Mouse (Mus musculus): ENCODE data around the gene Efs. TPM values are rescaled to one million over a fixed set of nuclear protein-coding genes. Genes with fewer than 3 reads are reported as not detected.
"Not testable (repeated sequence)": the region's sequence is repeated elsewhere in the genome, so short reads cannot be mapped to it uniquely, and the experiment has no call there.

Efs gene
- total RNA-seq (2022), result 10 to 100 TPM in 1 of 4 experiments, 1 to 10 TPM in 3; 8.9 to 10.3 (median 9.1) TPM

- no peak for DNase-seq (ENCODE audit: low spot score in 2 of 2)
Observed at GRCm38 (mm10) chr14:54925349-54926342, at the start of gene Efs. Efs (minus strand) TSS chr14:54926126.

DNA sequence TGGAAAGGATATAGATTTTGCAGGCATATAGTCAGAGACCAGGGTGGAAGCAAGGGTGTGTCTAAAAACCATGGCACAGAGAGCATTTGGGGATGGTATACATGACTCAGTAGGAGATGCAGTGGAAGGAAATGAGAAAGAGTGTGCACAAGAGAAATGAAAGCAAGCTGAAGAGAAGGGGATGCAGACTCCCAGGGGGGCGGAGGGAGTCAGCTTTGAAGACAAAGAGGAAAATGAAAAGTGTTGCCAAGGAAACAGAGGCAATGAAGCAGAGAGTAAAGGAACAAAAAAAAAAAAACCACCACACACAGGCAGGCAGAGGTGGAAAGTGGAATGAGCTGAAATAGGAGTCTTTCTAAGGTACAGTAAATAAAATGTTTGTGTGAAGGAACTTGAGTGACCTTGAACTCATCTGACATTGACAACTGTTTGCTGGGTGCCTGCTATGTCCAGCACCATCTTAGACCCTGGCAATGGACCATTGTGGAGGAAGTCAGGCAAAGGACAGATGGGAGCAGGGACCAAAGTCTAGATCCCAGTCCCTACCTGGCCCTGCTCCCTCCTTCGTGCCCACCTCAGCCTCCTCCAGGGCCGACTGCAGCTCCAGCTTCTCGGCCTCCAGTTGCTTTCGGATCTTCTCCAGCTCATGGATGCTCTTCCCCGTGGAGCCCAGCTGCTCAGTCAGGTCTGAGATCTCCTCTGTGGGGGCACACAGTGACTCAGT is 48.3 kb upstream of the Efs start:
- peak in 1 of 2 experiments; percentile 40 for DNase-seq (ENCODE audit: low spot score in 2 of 2)

DNA sequence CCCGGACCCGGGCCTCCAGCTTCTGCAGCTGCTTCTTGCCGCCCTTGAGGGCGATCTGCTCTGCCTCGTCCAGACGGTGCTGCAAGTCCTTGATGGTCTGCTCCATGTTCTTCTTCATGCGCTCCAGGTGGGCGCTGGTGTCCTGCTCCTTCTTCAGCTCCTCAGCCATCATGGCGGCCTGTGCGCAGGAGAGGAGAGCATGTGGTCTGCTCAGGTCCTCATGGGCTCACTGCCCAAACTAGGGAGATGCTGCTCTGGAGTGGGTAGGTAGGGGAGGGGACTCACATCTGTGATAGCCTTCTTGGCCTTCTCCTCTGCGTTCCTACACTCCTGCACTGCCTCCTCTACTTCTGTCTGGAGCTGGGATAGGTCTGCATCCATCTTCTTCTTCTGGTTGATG is 46.9 kb upstream of the Efs start:
- not testable (repeated sequence) for DNase-seq (ENCODE audit: low spot score in 2 of 2)

- DNase-seq (ENCODE audit: low spot score in 2 of 2), result no peak
Observed at GRCm38 (mm10) chr14:54968344-54968743, 42.4 kb upstream of the Efs start.

DNA sequence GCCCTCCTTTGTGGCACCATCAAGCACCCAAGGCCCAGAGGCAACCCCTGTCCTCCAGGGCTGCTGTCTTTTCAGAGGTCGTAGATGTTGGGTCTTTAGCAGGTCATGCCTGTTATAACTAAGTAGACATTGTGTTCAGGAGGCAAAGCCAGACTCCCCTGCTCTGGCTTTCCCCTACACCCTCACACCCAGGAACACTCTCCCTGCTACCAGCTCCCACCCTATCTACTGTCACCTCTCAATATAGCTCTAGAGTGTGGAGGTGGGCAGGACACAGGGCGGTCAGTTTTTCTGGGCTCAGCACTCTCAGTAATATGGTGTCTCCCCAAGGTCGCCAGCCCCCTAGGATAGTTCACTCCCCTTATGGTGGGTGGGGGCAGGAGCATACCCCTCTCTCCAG is 41.9 kb upstream of the Efs start:
- no peak for DNase-seq (ENCODE audit: low spot score in 2 of 2)

DNA sequence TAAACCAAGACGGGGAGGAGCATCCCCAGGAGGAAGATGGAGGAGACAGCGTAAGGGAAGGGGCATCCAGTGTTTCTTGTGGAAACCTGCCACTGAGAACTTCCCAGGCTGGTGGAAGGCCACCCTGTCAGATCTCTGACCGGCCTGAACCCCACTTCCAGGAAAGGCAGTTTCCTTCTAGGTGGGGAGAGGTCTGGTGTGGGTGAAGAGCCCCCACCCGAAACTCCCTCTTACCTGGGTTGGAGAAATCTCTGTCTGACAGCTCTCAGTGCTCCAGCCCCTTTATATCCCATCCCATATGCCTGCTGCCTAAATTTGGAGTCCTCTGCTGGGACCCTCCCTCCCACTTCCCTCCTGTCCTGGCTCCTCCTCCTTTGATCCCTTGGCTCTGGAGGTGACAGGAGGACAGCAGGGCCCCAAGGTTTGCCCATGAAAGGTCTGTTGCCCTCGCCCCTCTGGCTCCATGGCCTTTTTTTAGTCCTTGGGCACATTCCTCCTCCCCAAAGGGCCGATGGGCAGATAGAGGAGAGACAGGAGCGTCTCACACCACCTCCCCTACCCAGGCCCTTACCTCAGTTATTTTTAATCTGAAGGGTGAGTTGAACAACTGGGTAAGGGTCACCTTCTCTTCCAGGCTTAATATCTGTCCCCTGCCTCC is 40.5 kb upstream of the Efs start, which contains the start of gene Myh6:
Gene Myh6 (minus strand): TSS at position 608 of the 658 bp plus-strand sequence.
- no peak for DNase-seq (ENCODE audit: low spot score in 2 of 2)

DNA sequence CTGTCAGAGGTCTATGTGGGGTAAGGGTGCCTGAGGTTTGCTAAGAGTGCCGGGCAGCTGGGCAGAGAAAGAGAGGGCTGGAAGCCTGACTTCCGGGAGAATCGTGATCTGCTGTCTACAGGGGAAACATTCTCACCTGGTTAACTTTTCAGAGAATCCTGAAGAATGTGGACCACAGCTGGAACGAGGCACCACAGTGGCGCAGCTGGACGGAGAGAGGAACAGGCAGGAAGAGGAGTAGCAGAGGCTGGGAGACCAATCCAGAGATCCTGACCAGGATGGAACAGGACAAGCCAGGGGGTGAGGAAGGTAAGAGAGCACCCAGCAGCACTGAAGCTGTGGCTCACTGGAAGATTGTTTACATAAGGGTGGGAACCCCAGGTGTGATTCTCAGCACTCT is 39.7 kb upstream of the Efs start:
- no peak for DNase-seq (ENCODE audit: low spot score in 2 of 2)

- DNase-seq (ENCODE audit: low spot score in 2 of 2), result no peak
Observed at GRCm38 (mm10) chr14:54965044-54965443, 39.1 kb upstream of the Efs start.

DNA sequence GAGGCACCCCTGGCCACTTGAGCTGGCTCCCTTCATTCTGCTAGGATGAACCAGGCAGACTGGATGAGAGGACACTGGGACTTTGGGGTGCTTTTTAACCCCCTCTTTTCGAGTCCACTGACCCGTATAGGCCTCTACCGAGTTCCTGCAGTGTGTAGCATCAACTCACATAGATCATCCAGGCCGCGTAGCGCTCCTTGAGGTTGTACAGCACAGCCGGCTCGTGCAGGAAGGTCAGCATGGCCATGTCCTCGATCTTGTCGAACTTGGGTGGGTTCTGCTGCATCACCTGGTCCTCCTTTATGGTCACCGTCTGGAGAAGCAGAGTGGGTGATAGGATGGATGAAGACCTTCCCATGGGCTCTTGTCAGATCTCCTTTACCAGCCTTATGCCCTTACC is 37.8 kb upstream of the Efs start:
- DNase-seq (ENCODE audit: low spot score in 2 of 2), result no peak

DNA sequence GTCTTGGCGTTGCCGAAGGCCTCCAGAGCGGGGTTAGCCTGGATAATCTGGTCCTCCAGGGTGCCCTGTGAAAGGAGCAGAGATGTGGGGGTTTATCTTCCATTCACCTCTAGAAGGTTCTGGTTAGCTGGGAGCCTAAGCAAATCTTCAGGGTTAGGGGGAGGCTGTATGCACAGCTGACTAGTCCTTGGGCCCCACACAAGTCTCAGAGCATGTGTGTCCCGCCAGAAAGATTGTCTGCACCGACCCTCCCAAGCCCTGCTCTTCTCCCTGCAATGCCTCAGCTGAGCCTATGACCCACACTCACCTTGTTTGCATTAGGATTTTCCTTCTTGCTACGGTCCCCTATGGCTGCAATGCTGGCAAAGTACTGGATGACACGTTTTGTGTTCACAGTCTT is 36.8 kb upstream of the Efs start:
- no peak for DNase-seq (ENCODE audit: low spot score in 2 of 2)

GRCm38 (mm10) chr14:54961487-54961886 is 35.6 kb upstream of the Efs start:
- DNase-seq (ENCODE audit: low spot score in 2 of 2), result no peak

DNA sequence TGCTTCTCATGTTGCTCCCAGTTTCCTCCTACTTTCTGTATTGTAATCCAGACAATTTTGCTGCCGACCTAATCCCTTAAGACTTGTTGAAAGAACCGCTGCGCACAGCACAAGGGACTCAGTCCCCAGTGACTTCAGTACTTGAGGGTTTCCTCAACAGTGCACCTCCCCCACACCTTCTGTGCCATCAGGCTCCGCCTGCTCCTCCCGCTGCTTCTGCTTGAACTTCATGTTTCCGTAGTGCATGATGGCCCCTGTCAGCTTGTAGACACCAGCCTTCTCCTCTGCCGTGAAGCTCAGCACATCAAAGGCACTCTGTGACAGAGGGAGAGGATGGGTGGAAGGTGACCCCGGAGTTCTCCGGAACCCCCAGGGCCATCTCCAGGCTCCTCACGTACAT is 34.8 kb upstream of the Efs start:
- peak in 1 of 2 experiments; percentile 43 for DNase-seq (ENCODE audit: low spot score in 2 of 2)

DNA sequence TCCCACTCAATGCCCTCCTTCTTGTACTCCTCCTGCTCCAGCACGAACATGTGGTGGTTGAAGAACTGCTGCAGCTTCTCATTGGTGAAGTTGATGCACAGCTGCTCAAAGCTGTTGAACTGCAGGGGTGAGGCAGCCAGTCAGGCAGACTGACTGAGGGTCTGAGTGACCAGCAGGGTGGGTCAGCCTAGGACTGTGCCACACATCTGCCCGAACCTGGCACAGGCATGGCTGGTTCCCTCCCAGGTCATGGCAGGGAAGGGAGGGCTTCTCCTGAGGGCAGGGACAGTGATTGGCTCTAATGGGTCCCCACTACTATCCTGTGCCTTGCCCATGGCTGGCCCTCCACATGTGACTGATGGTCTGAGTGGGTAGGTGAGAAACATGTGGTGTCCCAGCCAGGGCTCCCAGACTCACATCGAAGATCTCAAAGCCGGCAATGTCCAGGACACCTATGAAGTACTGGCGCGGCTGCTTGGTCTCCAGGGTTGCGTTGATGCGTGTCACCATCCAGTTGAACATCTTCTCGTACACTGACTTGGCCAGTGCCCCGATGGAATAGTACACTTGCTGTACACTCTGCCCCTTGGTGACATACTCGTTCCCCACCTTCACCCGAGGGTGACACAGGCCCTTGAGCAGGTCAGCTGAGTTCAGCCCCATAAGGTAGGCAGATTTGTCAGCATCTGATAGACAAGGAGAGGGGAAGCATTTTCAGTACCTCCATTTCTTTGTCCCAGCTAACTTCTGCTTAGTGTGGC is 34.1 kb upstream of the Efs start:
- not testable (repeated sequence) for DNase-seq (ENCODE audit: low spot score in 2 of 2)

GRCm38 (mm10) chr14:54959197-54959596 is 33.3 kb upstream of the Efs start:
- no peak for DNase-seq (ENCODE audit: low spot score in 2 of 2)

GRCm38 (mm10) chr14:54958503-54958902 is 32.6 kb upstream of the Efs start:
- DNase-seq (ENCODE audit: low spot score in 2 of 2), result no peak

GRCm38 (mm10) chr14:54956533-54956932 is 30.6 kb upstream of the Efs start:
- no peak for DNase-seq (ENCODE audit: low spot score in 2 of 2)

- no peak for DNase-seq (ENCODE audit: low spot score in 2 of 2)
Observed at GRCm38 (mm10) chr14:54955481-54955880, 29.6 kb upstream of the Efs start.

DNA sequence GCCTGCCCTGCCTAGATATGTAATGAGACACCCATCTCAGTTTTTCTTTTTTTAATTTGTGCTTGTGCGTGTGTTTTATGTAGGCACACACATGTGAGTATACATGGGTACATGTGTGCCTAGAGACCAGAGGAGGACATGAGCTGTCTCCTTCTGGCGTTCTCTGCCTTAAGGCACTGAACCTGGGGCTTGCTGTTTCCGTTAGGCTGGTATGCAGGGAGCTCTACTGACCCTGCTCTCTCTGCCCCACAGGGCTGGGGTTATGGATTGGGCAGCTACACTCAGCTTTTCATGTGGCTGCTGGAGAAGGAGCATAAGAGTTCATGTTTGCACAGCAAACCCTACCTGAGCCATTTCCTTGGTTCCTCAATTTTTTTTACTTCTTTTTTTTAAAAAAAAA is 28.5 kb upstream of the Efs start:
- DNase-seq (ENCODE audit: low spot score in 2 of 2), result no peak

DNA sequence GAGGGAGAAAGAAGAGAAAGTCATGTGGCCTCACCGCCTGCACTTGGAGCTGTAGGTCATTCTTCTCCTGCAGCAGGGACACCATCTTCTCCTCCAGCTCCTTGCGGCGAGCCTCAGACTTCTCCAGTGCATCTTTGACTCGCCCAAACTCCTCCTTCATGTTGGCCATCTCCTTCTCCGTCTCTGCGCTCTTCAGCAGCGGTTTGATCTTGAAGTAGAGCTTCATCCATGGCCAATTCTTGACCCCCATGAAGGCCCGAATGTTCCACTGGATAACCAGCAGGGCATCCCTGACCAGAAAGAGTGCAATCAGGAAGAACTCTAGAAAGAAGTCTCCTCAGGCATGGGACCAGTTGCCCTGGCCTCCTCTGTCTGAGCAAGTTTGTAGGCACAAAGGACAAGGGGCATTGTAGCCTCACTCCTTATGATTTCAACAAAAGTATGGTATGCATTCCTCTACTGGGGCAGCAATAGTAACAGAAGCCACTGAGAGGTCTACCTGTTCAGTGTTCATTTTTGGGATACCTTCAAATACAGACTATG is 27.8 kb upstream of the Efs start:
- DNase-seq (ENCODE audit: low spot score in 2 of 2), result no peak

GRCm38 (mm10) chr14:54951587-54951986 is 25.7 kb upstream of the Efs start:
- no peak for DNase-seq (ENCODE audit: low spot score in 2 of 2)

- no peak for DNase-seq (ENCODE audit: low spot score in 2 of 2)
Observed at GRCm38 (mm10) chr14:54950493-54950892, 24.6 kb upstream of the Efs start.
